Comparison of ENCODE assay signal across 9 mouse cellular contexts in the genomic region with DNA sequence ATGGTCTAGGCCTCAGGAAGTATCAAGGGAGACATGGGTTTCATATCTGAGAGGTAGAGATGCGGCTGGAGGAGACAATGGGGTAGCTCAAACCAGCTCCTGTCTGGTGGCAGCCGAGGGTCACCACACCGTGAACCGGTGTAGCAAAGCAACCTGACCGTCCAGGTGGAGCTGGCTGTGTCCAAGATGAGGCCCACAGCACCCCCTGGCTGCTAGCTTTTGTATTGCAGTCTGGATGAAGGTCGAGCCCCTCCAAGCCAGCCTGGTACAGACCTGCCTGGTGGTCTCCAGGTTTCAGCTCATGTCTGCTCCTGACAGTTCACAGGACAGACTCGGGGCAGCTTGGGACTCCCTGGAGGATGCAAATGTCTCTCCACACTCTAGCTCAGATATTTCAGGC. TPM values are rescaled to one million over a fixed set of nuclear protein-coding genes. Genes with fewer than 3 reads are reported as not detected.
DNase-seq lines count a peak whose midpoint lies in the region; ATAC-seq and TF ChIP-seq lines count a peak whose summit lies in the region.
"Had no signal": no experiment of that assay in that cellular context is flagged by ENCODE, and none has a peak within 500 bp of the region (broad histone marks: within the 10 kb centered on the region; RNA-seq: fewer than 3 reads in every experiment).

No protein-coding gene starts in this region.

- H3K9me3 ChIP-seq in forebrain, embryonic 10.5 days: no peaks in the 10 kb centered on the region
- H3K9me3 ChIP-seq in forebrain, embryonic 16.5 days (ENCODE audit: control insufficient read depth, low read length): no peaks in the 10 kb centered on the region
- H3K9me3 ChIP-seq in E14TG2a.4 (ENCODE audit: low read length): no peaks in the 10 kb centered on the region
- H3K9me3 ChIP-seq in forebrain, postnatal 0 days (ENCODE audit: low read length): no peaks in the 10 kb centered on the region

- peak; percentile 72 for DNase-seq in forebrain, embryonic 10.5 days (ENCODE audit: extremely low spot score, low spot score)
- DNase-seq in cerebellum, adult 11 months: peak; percentile 79
- peak; percentile 43 for DNase-seq in forebrain, postnatal 0 days
- DNase-seq in kidney, postnatal 14 days: peak; percentile 74
- DNase-seq in lung, postnatal 10 days: peak; percentile 76
- peak; percentile 33 to 72 for DNase-seq in spleen, adult 18-20 months

- TF ChIP-seq CTCF in E14TG2a.4 (conservative IDR thresholded peaks at IDR 0.05; ENCODE audit: low read length): peak; percentile 70
- peak; percentile 84 for TF ChIP-seq CTCF in forebrain, postnatal 0 days (IDR thresholded peaks at IDR 0.05; ENCODE audit: low read depth)

- no peak overlapping the region for H3K4me3 ChIP-seq in forebrain, embryonic 10.5 days
- no peak overlapping the region for H3K4me3 ChIP-seq in forebrain, embryonic 16.5 days (replicated peaks; ENCODE audit: low read length)
- H3K4me3 ChIP-seq in E14TG2a.4 (replicated peaks; ENCODE audit: low read length): no peak overlapping the region
- H3K4me3 ChIP-seq in forebrain, postnatal 0 days (ENCODE audit: low read depth, low read length): no peak overlapping the region

- H3K4me1 ChIP-seq in forebrain, embryonic 10.5 days: no peaks in the 10 kb centered on the region
- H3K4me1 ChIP-seq in forebrain, embryonic 16.5 days (replicated peaks; ENCODE audit: control insufficient read depth, insufficient read depth, low read length): peaks cover 15% of the 10 kb centered on the region
- H3K4me1 ChIP-seq in E14TG2a.4 (replicated peaks; ENCODE audit: low read depth, low read length): peaks cover 39% of the 10 kb centered on the region
- H3K4me1 ChIP-seq in forebrain, postnatal 0 days (ENCODE audit: insufficient read depth): peaks cover 3% of the 10 kb centered on the region; the same call in 1 of the 2 replicates

- ATAC-seq in forebrain, embryonic 16.5 days: no peak
- ATAC-seq in forebrain, postnatal 0 days: no peak

- H3K36me3 ChIP-seq in forebrain, embryonic 10.5 days (replicated peaks): peaks cover 87% of the 10 kb centered on the region
- H3K36me3 ChIP-seq in forebrain, embryonic 16.5 days (ENCODE audit: control insufficient read depth, insufficient read depth): peaks cover 15% of the 10 kb centered on the region; the same call in 1 of the 2 replicates
- peaks cover 60% of the 10 kb centered on the region for H3K36me3 ChIP-seq in E14TG2a.4 (ENCODE audit: insufficient read depth, low read length)
- peaks cover 38% of the 10 kb centered on the region for H3K36me3 ChIP-seq in forebrain, postnatal 0 days (ENCODE audit: insufficient read depth)
- H3K36me3 ChIP-seq: G1E had no signal

- 54% methylated on average over 7 of the region's 7 CpGs for WGBS in forebrain, embryonic 10.5 days
- WGBS in forebrain, embryonic 16.5 days: 51% methylated on average over 7 of the region's 7 CpGs
- WGBS in forebrain, postnatal 0 days: 54% methylated on average over 7 of the region's 7 CpGs

- H3K4me2 ChIP-seq in forebrain, embryonic 16.5 days (ENCODE audit: low read length): no peak overlapping the region
- no peak overlapping the region for H3K4me2 ChIP-seq in forebrain, postnatal 0 days (ENCODE audit: low read depth)

- H3K27me3 ChIP-seq in forebrain, embryonic 10.5 days (ENCODE audit: poor library complexity, severe bottlenecking): no peaks in the 10 kb centered on the region
- no peaks in the 10 kb centered on the region for H3K27me3 ChIP-seq in forebrain, embryonic 16.5 days (replicated peaks; ENCODE audit: control insufficient read depth, insufficient read depth, low read length)
- H3K27me3 ChIP-seq in E14TG2a.4 (ENCODE audit: insufficient read depth, low read length): no peaks in the 10 kb centered on the region
- H3K27me3 ChIP-seq in forebrain, postnatal 0 days (ENCODE audit: insufficient read depth, low read length): no peaks in the 10 kb centered on the region

- no peak overlapping the region for H3K9ac ChIP-seq in forebrain, embryonic 16.5 days (replicated peaks; ENCODE audit: low read depth, low read length)
- no peak overlapping the region for H3K9ac ChIP-seq in forebrain, postnatal 0 days

- H3K27ac ChIP-seq in forebrain, embryonic 10.5 days: 0 out of 2 replicates have a peak overlapping the region, but pooled peaks have one; percentile 8
- H3K27ac ChIP-seq in forebrain, embryonic 16.5 days (ENCODE audit: low read length): no peak overlapping the region
- no peak overlapping the region for H3K27ac ChIP-seq in forebrain, postnatal 0 days (ENCODE audit: low read depth, low read length)

RNA-seq across cellular contexts. Expression of a gene that starts 11.5 kb away (rescaled TPM):
- polyA plus RNA-seq in forebrain, embryonic 10.5 days (2016; fragmentation: Nextera tagmentation; extraction: Ambion mirVana): 3.4 and 4.3 TPM in 2 replicates
- 3.7 and 4.0 TPM in 2 replicates for polyA plus RNA-seq in forebrain, embryonic 16.5 days (2015; fragmentation: Nextera tagmentation; extraction: Ambion mirVana)
- 3.2 and 6.2 TPM in 2 replicates for total RNA-seq in forebrain, postnatal 0 days (2014; rRNA removed)
- 4.4 and 4.8 TPM in 2 replicates for polyA plus RNA-seq in forebrain, postnatal 0 days (2015; fragmentation: Nextera tagmentation; extraction: Ambion mirVana)
- total RNA-seq: G1E had no signal
- polyA plus RNA-seq: G1E had no signal
